Mouse (Mus musculus) forebrain, embryonic 14.5 days (tissue): ENCODE results near the gene Tsc1. TPM values are rescaled to one million over a fixed set of nuclear protein-coding genes. Genes with fewer than 3 reads are reported as not detected.

Experiments used
- ATAC-seq: fragments of 200-750 bp; cut with Nextera tagmentation; 2 replicates; pipeline ENCODE4 v1.8.0; 2017; ENCODE audit warnings: mild to moderate bottlenecking, moderate library complexity
- DNase-seq: peaks from one replicate; pipeline ENCODE4 v3.0.0-alpha.2; 2015; ENCODE audit warnings: low spot score
- H3K27ac ChIP-seq: fragments of 300-500 bp; sonication (generic); 2 replicates; pipeline ENCODE4 v1.5.1; 2014; ENCODE audit warnings: low read depth, mild to moderate bottlenecking, control low read depth, low read length, moderate library complexity
- H3K27me3 ChIP-seq: fragments of 300-500 bp; sonication (generic); replicated peaks from 2 replicates; pipeline ENCODE4 v1.6.1; 2014; ENCODE audit warnings: low read length, control low read depth, mixed read lengths; ENCODE audit not compliant: control insufficient read depth, insufficient read depth
- H3K36me3 ChIP-seq: fragments of 300-500 bp; sonication (generic); 2 replicates; pipeline ENCODE4 v1.6.1; 2014; ENCODE audit warnings: low read length, control low read depth; ENCODE audit not compliant: control insufficient read depth, insufficient read depth
- H3K4me1 ChIP-seq: fragments of 300-500 bp; sonication (generic); 2 replicates; pipeline ENCODE4 v1.6.1; 2014; ENCODE audit warnings: antibody characterized with exemption, low read length, control low read depth; ENCODE audit not compliant: control insufficient read depth, insufficient read depth
- H3K4me2 ChIP-seq: fragments of 300-500 bp; sonication (generic); 2 replicates; pipeline ENCODE4 v1.6.1; 2014; ENCODE audit warnings: mild to moderate bottlenecking, control low read depth, low read length
- H3K4me3 ChIP-seq: fragments of 300-500 bp; sonication (generic); 2 replicates; pipeline ENCODE4 v1.5.1; 2014; ENCODE audit warnings: low read depth, low read length, control low read depth
- H3K9ac ChIP-seq: fragments of 300-500 bp; sonication (generic); 2 replicates; pipeline ENCODE4 v1.6.1; 2014; ENCODE audit warnings: mild to moderate bottlenecking, low read length, control low read depth, moderate library complexity
- H3K9me3 ChIP-seq: fragments of 300-500 bp; sonication (generic); replicated peaks from 2 replicates; pipeline ENCODE4 v1.6.1; 2016; ENCODE audit warnings: low read length, control low read depth, mixed read lengths; ENCODE audit not compliant: control insufficient read depth
- WGBS: fragments of 180-500 bp; shearing (Covaris S2); extraction: QIAGEN DNeasy Blood & Tissue Kit; methylation state at CpG from one replicate; pipeline ENCODE4 v1.1.7; 2014; 5-methylcytosine and 5-hydroxymethylcytosine counted together
- polyA plus RNA-seq: library from polyadenylated mRNA; unstranded; fragments of >200 nt; fragmentation: Nextera tagmentation; extraction: Ambion mirVana; gene quantifications from 2 replicates; pipeline ENCODE4 v1.2.1, GENCODE M21; 2014

Tsc1 gene
- 17.7 and 25.5 TPM in 2 replicates for polyA plus RNA-seq

DNA sequence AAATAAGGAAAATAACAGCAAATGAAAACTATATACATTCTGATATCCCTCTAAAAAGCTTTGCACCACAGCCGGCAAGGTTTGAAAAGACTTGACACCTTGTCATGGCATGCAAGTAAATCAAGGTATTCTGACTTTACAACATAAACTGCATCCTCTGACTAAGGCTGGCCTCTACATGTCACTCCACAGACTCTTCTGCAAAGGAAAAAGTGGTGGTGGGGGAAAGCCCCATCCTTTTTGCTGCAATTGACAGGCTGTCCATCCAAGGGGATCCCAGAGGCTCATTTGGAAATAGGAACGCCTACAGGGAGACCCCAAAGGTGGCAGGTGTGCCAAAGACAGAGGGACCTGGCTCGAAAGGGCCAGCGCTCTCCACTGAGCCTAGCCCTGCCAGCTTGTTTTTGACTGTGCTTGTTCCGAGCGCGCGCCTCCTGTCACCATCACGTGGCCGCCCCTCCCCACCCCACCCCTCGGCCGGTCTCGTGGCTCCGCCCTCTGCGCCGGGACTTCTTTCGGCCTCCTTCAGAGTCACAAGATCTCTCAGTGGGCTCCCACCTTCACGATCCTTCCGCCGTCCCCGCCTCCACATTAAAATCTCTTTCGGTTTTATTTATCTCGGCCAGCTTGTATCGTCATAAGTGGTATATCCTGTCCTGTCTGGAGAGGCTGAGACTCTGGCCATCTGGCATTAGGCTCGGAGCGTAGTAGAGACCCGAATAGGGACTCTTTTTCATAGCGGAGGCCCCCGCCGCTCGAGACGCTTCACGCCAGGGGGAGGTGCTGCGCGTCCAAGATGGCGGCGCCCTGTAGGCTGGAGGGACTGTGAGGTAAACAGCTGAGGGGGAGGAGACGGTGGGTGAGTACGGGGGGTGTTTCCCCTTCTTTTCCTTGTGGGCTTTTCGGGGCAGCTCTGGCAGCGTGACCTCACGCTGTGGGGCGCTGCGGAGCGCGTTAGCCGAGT lies at the start of gene Tsc1:
Gene Tsc1, plus strand, starts transcription at position 768 of the 964 bp plus-strand sequence.
- Histone ChIP-seq H3K4me2 (peak within 1 kb of the TSS; percentile 56), H3K36me3 (no peaks in the 10 kb centered on the region), H3K9ac (peak within 1 kb of the TSS; percentile 92), H3K9me3 (no peaks in the 10 kb centered on the region), H3K4me1 (peaks cover 12% of the 10 kb centered on the region), H3K4me3 (peak within 1 kb of the TSS; percentile 96), H3K27ac (peak within 1 kb of the TSS; percentile 94), H3K27me3 (no peaks in the 10 kb centered on the region)
- WGBS, result 2% methylated on average over 47 of the region's 47 CpGs
- DNase-seq (peak; percentile 98), ATAC-seq (peak; percentile 94)

DNA sequence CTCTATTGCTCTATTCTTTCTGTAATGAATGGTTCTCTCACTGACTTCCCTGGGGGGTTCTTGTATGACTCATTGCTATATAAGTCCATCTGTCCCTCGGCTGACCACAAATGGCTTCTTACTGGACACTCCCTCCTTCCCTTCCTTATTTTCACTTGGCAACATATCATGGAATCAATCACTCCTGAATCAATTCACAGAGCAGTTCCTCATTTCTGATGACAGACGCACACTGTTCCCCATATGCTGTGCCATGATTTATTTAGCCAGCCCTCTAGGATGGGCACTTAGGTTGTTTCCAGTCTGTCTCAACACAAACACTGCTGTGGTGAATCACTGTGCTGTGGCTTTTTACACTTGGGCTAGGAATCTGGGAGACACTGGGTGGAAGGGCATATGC lies 49.5 kb upstream of the Tsc1 start:
- Histone ChIP-seq H3K36me3 (no peaks in the 10 kb centered on the region), H3K4me1 (no peaks in the 10 kb centered on the region), H3K9ac (no peak overlapping the region), H3K27me3 (no peaks in the 10 kb centered on the region), H3K4me3 (no peak overlapping the region), H3K4me2 (no peak overlapping the region), H3K9me3 (no peaks in the 10 kb centered on the region), H3K27ac (no peak overlapping the region)
- WGBS, result 77% methylated on average over 2 of the region's 2 CpGs
- no peak for ATAC-seq
- DNase-seq, result no peak

DNA sequence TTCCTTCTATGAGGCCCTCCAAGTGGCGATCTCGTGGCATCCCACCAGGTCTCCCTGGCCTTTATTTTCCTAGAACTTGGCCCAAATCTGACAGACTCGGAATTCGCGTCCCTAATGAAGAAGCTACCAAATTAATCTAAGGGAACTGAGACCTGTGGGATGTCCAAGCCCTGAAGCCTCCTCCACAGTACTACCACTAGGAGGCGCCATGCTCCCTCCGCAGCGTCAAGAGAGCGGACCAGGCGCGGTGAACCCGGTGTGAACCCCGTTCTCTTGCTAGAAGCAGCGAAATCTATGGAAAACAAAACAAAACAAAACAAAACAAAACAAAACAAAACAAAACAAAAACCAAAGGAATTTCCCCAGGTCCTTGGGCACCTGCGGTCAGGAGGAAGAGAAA lies 48.2 kb upstream of the Tsc1 start:
- no peak overlapping the region for H3K9ac ChIP-seq
- H3K4me3 ChIP-seq, result no peak overlapping the region
- ATAC-seq (no peak), DNase-seq (peak; percentile 56)
- 10% methylated on average over 15 of the region's 15 CpGs for WGBS
- H3K27ac ChIP-seq, result no peak overlapping the region
- H3K9me3 ChIP-seq, result 0 out of 2 replicates have a peak, but pooled peaks cover 2% of the 10 kb centered on the region
- no peaks in the 10 kb centered on the region for H3K4me1 ChIP-seq
- H3K27me3 ChIP-seq, result no peaks in the 10 kb centered on the region
- no peaks in the 10 kb centered on the region for H3K36me3 ChIP-seq
- 0 out of 2 replicates have a peak overlapping the region, but pooled peaks have one; percentile 4 for H3K4me2 ChIP-seq

DNA sequence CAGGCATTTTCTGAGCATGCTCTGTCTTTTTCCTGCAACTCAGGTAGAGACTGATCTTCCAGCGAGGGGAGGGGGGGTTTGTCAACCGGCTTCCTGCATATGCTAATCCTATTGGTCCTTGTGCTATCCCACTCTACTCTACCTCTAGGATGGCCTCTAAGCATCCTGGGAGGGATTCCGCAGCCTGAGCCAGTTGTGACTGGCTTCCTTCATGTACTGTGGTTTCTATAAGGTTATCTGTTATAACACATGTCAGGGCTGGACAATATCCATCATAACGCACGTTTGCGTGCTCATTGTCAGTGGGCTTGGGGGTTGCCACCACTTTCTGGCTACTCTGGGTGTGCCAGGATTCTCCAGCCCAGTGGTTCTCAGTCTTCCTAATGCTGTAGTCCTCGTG lies 45.0 kb upstream of the Tsc1 start:
- no peak overlapping the region for H3K4me2 ChIP-seq
- H3K36me3 ChIP-seq, result no peaks in the 10 kb centered on the region
- no peaks in the 10 kb centered on the region for H3K27me3 ChIP-seq
- 0 out of 2 replicates have a peak, but pooled peaks cover 2% of the 10 kb centered on the region for H3K9me3 ChIP-seq
- H3K4me3 ChIP-seq, result no peak overlapping the region
- H3K4me1 ChIP-seq, result no peaks in the 10 kb centered on the region
- H3K9ac ChIP-seq, result no peak overlapping the region
- no peak overlapping the region for H3K27ac ChIP-seq
- no peak for DNase-seq
- WGBS, result 77% methylated on average over 7 of the region's 7 CpGs
- no peak for ATAC-seq

DNA sequence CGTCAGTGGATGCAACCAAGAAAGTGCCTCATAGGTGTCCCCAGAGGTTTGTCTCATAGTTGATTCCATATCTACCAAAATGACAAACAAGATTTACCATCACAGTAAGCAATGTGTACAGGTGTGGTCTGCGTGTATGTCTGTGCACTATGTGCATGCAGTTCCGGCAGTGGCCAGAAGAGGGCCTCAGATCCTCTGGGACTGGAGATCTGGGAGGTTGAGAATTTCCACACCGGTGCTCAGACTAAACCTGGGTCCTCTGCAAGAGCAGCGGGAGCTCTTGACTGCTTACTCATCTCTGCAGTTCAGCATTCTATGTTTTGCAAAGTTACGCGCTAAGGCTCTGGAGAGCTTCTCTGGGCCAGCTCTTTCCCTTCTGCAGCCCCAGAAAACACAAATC lies 44.0 kb upstream of the Tsc1 start:
- ATAC-seq, result no peak

DNA sequence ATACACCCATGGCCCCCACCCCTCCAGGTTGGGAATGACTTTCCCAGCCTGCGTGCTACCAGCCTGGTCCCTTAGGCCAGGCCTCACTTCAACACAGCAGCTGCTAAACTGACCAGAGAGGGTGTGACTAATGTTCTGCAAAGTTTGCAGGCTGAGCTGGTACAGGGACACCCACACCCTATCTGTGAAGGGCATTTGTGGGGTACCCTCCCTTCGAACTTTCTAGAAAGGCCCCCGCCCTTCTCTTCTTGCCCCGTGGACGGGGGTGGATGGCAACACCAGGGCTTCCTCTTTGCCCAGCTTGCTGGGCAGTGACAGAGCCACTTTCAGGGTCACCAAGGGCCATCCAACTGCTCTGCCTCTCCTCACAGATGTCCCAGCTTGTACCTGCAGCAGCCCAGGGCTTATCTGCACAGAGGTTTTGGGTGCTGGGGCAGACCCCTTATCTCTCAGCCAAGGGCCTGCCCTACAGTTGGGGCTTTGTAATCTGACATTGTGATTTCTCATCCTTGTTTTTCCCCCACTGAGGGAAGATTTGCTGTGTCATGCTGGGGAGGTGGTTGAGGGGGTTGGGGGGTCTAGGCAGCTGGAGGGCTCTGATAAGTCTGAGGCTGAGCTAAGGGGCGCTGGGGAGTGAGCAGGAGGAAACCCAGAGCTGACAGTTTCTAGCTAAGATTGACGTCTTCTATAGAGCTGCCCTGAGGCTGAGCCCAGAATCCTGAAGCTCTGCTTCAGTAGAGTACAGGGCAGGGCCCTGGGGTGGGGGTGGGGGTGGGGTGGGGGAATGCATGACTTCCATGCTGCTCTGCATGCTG lies 43.1 kb upstream of the Tsc1 start:
- Histone ChIP-seq H3K4me1 (no peaks in the 10 kb centered on the region), H3K36me3 (no peaks in the 10 kb centered on the region), H3K4me2 (no peak overlapping the region), H3K9ac (no peak overlapping the region), H3K9me3 (0 out of 2 replicates have a peak, but pooled peaks cover 2% of the 10 kb centered on the region), H3K27me3 (no peaks in the 10 kb centered on the region), H3K27ac (no peak overlapping the region), H3K4me3 (no peak overlapping the region)
- 81% methylated on average over 7 of the region's 7 CpGs for WGBS
- DNase-seq (no peak), ATAC-seq (no peak)

More for the DNA sequence above, 44.0 kb upstream of the Tsc1 start:
- Histone ChIP-seq H3K4me2 (no peak overlapping the region), H3K27ac (no peak overlapping the region), H3K9me3 (0 out of 2 replicates have a peak, but pooled peaks cover 2% of the 10 kb centered on the region), H3K4me3 (no peak overlapping the region), H3K9ac (no peak overlapping the region), H3K4me1 (no peaks in the 10 kb centered on the region), H3K27me3 (no peaks in the 10 kb centered on the region), H3K36me3 (no peaks in the 10 kb centered on the region)
- no peak for DNase-seq
- 90% methylated on average over 7 of the region's 7 CpGs for WGBS

DNA sequence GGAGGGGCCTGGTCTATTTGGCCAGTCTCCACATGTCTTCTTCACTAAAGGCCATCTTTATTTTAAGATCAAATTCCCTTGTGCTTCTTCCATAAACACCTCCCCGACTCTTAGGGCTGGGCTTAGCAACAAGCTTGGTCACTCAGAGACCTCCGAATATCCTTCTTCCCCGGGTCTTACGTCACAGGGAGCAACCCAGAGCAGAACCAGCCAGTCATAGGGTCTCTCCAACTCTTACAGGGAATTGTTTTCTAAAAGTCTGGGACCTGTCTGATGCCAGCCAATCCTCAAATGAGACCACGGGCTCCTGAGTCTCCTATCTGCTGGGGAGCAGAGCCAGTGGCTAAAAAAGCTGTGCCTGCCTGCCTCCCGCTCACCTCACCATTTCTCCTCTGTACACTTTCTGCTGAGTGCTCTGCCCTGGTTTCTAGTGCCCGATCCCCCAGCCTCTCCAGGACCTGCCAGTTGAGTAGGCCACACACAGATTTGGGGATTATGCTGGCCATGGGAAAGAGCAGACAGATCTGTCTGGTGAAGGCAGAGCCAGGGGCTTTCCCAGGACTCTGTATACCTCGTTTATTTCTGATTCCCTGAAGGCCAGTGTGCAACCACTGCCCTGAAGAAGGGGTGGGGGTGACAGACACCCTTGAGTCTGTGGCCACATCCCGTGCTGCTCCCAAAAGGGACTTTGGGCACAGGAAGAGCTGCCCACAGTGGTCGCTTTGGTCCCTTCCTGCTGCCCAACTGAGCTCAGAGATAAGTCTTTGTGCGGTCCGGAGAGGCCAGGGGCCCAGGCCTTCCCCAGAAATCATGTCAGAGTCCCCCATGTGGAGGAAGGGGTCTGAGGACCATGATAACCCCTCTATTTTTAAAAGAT lies 42.1 kb upstream of the Tsc1 start:
- Histone ChIP-seq H3K27ac (no peak overlapping the region), H3K4me1 (no peaks in the 10 kb centered on the region), H3K4me2 (no peak overlapping the region), H3K9ac (no peak overlapping the region), H3K4me3 (no peak overlapping the region), H3K9me3 (0 out of 2 replicates have a peak, but pooled peaks cover 2% of the 10 kb centered on the region), H3K36me3 (no peaks in the 10 kb centered on the region), H3K27me3 (no peaks in the 10 kb centered on the region)
- DNase-seq (no peak), ATAC-seq (no peak)
- WGBS, result 70% methylated on average over 12 of the region's 12 CpGs

DNA sequence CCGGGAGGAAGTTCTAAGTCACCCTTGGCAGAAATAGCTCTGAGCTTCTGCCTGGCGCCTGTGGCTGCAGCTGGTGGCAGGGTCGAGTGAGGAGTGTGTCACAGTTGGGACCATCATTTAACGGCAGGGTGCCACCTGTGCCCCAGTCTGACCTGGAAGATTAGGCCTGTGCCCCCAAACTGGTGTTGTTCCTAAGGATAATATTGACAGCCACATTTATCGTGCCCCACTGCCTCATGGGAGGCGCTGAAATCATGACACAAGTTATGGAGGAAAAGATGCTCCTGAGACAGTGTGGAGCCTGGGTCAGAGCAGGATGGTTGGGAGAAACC lies 41.5 kb upstream of the Tsc1 start:
- no peaks in the 10 kb centered on the region for H3K36me3 ChIP-seq
- 86% methylated on average over 6 of the region's 6 CpGs for WGBS
- H3K4me2 ChIP-seq, result no peak overlapping the region
- H3K4me1 ChIP-seq, result no peaks in the 10 kb centered on the region
- H3K27ac ChIP-seq, result no peak overlapping the region
- no peak overlapping the region for H3K9ac ChIP-seq
- ATAC-seq, result no peak
- no peaks in the 10 kb centered on the region for H3K27me3 ChIP-seq
- H3K9me3 ChIP-seq, result 0 out of 2 replicates have a peak, but pooled peaks cover 2% of the 10 kb centered on the region
- no peak for DNase-seq
- no peak overlapping the region for H3K4me3 ChIP-seq
